Mouse (Mus musculus): ENCODE data around the gene Tagln3.

Tagln3 gene

DNA sequence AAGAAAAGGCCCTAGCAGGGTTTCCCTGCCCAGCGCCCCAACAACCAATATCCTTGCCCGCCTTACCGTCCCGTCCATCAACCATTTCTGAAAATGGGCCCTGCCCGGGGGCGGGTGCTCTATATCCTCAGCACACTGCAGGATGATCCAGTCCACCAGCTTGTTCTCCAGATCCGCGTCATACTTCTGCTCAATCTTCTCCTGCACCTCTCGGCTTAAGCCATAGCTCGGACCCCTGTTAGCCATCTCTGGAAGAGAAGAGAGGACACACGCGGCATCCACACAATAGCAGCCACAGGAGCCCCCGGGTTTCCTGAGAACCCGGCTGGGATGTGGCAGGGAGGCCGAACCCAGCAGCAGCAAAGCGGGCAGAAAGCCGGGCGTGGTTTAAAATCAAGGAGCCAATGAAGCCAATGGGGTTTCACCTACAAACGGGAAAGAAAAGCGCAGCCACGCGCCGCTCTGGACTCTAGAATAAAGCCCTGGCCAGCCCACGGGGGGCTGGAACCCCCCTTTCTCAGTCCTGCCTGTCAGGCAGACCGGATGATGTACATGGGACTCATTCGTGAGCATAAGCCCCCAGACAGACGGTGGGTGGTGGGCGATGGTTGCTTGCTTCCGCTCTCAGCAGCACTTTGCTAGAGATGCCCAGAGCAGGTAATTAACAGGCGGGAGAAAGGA lies at the start of gene Tagln3:
Gene Tagln3, minus strand, starts transcription at position 548 of the 681 bp plus-strand sequence.
- DNase-seq (ENCODE audit: low read depth, low spot score) = no peak

DNA sequence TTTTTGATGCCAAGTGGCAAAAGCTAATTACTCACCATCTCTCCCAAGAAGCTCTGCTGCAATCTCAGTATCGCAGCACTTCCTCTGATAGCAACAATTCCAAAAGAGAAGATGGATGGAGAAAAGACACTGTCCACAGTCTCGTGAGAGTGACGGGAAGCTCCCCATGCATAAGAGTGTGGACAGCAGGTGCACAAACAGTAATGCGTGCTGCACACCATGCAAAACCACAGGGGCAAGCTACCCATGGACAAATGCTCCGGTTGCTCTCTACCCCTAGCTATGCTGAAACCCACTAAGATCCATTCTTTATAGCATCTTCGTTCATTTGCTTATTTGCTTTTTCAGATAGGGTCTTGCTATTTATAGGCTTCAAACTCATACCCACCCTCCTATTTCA lies 46.5 kb upstream of the Tagln3 start:
- no peak for DNase-seq (ENCODE audit: low read depth, low spot score)

DNA sequence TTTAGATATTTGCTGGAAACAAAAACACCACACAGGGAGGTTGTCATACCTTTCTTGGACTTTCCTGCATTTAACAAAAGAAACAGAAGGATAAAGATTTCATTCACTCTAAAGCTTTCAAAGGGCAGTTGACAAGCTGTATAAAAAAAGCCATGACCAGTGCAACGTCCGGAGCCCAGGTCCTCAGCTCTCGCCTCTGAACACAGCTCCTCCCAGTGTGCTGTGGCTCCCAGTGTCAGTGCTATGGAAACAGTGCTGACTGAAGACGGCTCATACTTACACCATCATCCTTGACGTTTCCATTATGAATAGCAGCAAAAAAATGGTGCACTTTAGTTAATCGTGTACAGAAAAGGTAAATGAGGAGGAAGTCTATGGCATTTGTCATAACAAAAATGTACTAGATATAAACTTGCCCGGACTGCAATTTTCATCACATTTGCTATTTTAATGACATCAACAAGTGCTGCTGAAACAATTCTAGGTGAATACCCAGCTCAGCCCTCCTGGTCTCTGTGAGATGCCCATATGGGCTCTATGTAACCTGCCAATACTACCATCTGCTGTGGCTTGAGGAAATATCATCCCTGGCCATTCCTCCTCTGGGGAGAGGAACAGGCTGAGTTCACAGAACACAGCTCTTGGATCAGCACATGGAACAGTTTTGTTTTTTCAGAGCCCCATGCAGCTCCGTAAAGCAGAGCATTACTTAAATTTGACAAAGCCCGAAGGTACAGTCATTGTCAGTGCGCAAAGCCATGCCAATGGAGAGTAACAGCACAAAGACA lies 43.6 kb upstream of the Tagln3 start:
- no peak for DNase-seq (ENCODE audit: low read depth, low spot score)

DNA sequence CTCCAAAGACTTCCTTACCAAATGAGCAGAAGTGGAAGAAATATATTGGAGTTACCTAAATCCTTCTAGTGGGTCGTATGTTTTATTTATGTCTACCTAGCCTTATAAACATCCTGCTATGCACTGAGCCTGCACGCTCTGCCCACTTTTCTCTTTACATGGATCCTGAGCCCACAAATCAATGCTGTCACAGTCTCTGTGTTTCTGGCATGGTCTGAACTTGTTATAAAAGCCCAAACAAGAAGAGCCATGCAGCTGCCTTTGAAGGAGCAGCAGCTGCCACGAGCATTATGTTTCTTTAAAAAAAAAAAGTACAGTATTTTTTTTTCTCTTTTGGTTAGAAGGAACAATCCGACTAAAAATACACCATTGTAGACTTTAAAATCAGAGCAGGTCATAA lies 43.0 kb upstream of the Tagln3 start:
- no peak for DNase-seq (ENCODE audit: low read depth, low spot score)

DNA sequence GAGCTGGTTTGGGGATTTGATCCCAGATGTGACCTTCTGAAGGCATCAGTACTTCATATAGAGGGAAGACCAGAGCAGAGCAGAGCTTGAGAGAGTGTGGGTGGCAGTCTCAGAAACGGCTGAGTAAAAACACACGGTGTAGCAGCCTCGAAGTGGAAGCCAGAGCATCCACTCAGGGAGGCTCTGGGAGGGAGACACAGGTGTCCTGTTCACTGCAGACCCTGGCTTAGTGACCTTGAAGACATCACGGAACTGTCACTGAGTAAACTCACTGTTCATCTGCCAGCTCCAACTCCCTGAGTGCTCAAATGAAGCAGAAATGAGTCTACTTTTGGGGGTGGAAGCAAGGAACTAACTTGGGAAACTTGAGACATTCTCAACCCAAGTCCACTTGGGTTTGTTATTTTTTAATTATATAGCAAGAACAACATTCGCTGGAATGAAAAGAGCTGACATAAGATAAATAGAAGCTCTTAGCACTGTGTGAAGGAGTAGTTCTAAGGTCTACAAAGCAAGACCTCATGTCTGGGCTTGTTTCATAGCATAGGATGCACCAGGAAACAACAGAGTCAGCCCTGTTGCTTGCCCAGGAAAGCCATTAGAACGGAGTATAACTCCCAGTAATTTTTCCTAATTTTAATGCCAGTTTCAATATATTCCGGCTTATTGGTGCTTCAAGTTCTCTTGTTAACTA lies 41.5 kb upstream of the Tagln3 start:
- no peak for DNase-seq (ENCODE audit: low read depth, low spot score)

DNA sequence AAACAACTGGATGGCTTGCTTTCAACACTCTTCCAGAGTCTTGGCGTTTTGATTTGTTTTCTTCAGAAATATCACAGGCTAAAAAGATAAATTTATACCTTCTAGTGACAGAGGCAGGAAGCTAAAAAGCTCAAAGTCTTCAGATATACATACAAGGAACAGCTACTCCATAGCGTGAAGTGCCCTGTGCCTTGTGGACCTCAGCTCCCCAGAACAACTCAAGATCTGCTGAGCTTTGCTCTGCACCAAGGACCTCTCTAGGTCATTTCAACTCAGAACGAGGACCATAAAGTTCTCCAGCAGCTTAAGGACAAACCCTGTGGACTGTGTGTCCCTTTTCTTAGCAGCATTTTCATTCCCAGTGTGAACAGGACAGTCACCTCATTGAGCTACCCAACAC lies 40.7 kb upstream of the Tagln3 start:
- no peak for DNase-seq (ENCODE audit: low read depth, low spot score)

DNA sequence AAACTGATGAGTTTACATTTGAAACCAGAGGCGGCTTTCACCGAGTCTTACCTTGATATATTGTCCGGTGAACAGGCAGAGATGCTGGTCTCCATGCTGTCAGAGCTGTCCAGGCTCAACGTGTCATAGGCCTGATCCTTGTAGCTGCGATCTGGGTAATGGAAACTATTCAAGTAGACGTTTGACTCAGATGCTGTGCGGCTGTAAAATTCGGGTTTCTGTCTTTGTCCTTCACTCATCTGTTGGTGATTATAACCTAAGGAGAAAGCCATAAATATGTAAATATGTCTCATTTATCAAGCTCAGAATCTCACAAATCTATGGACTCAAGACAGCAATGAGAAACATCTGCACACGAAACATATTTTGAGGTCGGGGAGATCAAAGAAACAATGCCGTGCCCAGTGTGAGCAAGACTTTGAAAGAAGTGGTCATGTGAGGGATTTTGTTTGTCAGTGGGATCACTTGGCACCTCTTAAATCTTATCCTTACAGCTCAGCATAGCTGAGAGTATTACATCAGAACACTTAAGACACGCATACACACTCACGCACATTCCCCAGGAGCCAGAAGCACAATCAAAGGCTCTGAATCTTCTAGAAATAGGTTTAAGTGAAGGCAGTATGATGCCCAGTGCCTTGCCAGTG lies 38.6 kb upstream of the Tagln3 start:
- DNase-seq (ENCODE audit: low read depth, low spot score) = no peak

DNA sequence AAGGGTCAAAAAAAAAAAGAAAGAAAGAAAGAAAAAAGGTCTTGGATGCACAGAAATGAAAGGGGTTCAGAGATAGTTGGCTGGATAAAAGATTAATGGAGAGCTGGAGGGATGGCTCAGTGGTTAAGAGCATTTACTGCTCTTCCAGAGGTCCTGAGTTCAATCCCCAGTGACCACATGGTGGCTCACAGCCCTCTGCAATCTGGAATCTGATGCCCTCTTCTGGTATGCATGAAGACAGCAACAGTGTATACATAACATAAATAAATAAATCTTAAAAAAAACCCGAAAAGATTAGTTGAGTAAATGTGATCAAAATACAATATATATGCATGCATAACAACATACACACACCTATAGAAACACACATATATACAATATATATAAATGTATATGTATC lies 37.0 kb upstream of the Tagln3 start:
- no peak for DNase-seq (ENCODE audit: low read depth, low spot score)

DNA sequence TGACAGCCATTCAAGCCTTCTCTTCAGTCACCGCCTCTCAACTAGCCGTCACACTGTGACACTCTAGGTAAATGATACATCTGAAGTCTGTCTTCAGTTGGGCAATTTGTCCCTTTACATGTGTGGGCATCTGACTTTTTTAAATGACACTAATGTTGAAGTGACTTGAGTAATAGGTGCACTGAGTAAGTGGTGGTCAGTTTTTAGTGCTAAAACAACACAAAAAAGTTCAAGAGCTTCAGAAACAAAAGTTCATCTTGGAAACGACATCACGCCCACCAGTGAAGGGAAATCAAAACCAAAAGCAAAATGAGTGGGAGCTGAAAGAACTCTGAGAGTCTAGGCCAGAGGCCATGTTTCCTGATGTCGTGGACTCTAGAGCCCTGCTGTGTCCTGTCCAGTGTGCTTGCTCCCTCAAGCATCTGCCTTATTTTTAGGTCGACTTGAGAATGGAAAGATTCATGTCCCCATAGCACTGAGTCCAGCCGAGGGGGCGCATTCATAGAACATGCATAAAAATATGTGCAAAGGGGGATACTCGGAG lies 34.4 kb upstream of the Tagln3 start:
- DNase-seq (ENCODE audit: low read depth, low spot score) = no peak

DNA sequence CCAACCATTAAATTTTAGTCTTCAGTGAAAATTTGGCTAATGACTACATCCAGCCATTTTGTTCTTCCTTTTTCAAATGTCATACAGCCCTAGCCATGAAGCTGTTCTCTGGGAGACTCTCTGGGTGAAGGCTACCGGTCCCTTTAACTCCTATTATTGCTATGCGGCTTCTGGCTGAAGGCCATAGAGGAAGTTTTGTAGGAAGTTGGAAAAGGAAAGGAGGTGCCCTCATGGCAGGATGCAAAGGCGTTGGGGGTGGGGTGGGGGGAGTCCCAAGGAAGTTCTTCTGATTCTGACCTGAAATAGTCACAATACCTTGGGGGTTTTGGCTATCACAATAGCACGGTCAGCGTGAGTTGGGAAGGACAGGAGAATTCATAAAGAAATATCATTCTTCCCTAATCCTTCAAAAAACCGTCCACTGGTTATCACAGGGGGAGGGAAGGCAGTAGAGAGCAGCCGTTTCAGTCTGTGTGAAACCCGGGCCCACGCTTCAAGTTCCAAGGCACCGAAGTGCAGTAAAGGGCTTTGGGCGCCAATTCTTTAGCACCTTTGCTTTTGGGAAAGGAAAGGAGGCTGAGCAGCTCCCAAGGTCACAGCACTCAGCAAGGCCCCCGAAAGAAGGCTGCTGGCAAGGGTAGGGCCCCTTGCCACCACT lies 33.1 kb upstream of the Tagln3 start:
- peak; percentile 46 for DNase-seq (ENCODE audit: low read depth, low spot score)

DNA sequence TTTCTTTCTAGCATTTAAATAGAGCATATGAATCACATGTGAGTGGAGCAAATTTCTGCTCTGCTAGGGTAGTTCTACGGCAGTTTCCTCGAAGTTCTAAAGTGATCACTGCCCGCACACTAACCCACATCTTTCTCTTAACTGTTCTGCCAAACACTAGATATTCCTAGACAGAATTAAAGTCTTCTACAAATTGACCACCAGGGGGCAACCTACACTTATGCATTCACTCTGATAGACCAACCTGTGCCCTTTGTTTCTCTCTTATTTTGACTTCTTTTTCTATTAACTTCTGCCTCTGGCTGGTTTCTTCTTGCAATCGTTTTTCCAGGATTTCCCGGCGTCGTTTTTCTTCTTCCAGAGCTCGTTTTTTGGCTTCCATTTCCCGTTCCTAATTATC lies 32.4 kb upstream of the Tagln3 start:
- peak; percentile 49 for DNase-seq (ENCODE audit: low read depth, low spot score)

DNA sequence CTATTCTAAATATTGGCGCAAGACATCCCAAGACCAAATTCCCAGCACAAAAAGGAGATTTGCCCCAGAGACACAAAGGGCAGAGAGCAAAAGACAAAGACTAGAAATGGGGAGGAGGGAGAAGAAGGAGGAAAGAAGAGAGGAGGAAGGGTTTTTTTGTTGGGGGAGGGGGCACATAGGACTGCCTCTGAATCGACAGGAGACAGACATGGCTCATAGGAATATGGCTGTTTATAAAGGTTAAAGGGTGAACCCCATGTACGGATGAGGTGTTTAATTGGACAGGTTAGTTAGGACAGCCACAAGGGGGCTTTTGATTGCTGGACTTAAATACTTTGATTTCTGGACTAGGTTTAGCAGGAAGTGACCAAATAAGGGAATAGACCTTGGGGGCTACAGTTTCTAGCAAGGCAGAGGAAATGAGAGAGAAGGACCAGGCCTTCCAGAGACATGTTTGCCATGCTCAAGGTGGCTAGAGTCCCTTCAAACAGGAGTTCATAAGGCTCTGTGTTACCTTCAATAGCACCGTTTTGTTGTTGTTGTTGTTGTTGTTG lies 19.3 kb upstream of the Tagln3 start:
- no peak for DNase-seq (ENCODE audit: low read depth, low spot score)

DNA sequence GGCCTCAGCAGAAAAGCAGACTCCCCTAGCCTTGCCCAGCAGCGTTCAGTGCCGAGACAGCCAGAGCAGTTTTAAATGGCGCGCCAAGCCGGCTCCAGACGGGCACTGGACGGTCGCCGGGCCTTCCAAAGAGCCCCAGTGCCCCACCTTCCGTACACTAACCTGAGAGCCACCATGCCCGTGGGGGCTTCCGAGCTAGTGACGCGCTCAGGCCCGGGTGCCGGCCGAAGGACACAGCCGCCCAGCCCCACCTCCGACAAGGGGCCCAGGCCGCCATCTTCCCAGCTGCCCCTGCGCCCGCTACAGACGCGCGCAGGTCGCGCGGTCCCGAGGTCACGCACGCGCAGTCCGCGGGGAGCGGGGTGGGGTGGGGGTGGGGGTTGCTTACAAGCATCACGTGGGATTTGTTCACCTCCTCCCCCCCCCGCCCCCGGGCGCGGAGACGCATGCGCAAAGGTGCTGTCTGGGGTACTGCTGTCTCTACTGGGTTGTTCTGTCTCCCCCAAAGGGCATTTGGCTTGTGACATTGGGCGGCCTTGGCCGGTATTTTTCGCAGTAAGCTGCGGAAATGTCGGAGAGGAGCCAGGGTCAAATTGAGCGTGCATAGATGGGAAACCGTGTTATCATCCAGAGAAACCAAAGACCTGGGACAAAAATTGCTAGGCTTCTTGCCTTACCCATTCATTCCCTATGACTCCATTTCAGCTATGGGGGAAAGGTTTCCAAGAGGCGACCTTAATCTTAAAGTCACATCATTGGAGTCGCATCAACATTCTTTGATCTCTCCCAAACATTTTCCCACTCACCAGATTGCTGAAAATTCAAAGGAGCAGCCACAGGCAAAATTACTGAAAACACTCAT lies 18.4 kb upstream of the Tagln3 start, which contains the start of gene Abhd10:
Gene Abhd10, minus strand, starts transcription at position 341 of the 862 bp plus-strand sequence.
- peak; percentile 95 for DNase-seq (ENCODE audit: low read depth, low spot score)

DNA sequence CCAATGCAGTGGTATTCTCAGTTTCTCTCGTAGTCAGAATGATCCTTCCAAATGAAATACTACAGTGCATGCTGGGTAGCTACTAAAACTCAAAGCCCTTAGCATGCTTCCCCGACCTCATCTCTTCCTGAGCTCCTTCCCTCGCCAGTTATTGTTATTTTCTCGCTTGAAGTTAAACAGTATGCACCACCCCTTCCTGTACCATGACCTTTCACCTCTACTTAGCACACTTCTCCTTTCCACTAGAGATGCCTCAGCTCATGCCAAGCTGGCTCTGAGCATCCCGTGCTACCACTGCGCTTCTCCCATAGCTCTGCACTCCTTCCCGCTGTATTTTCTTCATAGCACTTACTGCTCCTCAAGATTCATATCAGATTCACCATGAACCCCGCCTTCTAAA lies 13.5 kb upstream of the Tagln3 start:
- no peak for DNase-seq (ENCODE audit: low read depth, low spot score)

DNA sequence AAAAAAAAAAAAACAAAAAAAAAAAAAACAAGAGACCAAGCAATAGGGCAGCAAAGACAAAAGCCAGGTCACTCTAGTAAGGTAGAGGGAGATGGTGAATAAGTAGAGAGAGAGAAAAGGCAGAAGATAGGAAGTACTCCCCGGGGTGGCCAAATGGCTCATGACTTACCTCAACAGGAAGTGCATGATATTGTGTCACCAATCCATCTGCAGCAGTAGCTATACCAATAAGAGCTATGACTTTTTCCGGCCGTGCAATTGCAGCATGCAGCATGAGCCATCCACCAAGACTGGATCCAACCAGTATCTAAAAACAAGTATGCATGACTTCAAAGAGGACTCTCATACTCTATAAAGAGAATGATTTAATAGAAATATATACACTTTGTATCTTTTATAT lies 12.3 kb upstream of the Tagln3 start:
- no peak for DNase-seq (ENCODE audit: low read depth, low spot score)

DNA sequence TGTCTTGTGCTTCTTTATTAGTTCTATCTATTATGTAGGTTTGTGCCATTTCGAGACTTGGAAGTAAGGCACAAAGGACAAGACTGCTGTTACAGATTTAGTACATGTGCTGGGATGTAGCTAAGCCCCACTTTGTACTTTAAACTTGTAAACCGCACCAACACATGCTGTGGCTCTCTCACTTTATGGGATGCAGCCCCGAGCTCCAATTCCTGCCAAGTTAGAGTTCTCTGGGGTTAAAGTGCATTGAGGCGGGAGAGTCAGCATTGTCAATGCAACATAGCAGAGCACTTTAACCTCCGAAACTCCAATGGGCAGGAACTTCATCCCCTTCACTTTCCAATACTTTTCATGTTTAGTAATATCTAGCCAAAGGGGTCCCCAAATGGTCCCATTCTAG lies 4.8 kb upstream of the Tagln3 start:
- DNase-seq (ENCODE audit: low read depth, low spot score) = no peak

DNA sequence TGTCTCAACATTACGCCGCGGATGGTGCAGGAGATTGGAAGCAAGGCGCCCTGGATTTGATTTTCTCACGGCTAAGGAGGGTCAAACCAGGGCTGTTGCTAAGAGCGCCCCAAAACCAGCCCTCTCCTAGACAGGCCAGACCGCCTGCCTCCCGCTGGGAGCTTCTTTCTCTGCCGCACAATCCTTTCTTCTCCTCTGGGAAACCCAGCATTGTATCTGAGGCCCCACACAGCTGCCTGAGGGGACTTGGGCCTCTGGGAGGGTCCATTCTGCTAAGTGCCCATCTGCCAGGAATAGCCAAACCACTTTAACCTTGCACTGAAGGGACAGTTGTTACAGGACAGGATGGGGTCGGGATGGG lies 314 bp upstream of the Tagln3 start:
- no peak for DNase-seq (ENCODE audit: low read depth, low spot score)

DNA sequence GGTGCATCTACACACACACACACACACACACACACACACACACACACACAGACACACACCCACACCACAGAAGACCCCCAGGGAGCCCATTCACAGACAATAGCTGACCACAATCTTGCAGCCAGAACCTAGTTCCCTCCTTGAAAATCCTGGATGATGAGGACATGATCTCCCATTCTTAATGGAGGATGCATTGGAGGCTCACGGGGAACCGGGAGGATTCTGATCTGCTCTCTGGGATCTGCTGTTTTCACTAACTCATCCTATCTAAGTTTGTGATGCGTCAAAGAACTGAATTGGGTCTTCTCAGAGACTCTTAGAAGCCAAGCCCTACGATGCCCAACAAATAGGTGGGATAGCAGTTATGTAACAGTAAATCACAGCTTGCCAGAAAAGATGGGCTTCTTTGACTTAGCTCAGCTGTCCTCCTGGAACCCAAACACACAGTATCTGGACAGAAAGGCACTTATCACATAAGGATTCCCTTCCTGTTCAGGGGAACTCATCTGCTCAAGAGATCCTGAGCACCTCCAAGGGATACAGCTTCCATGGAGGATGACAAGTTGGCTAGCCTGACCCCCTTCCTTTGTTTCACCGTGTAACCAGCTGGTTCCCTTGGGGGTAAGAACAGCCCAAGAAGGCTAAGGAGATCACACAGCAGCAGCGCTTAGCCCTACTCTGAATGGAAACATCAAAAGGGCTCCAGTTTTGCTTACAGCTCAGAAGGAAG lies 1.1 kb downstream of the Tagln3 start:
- no peak for DNase-seq (ENCODE audit: low read depth, low spot score)

DNA sequence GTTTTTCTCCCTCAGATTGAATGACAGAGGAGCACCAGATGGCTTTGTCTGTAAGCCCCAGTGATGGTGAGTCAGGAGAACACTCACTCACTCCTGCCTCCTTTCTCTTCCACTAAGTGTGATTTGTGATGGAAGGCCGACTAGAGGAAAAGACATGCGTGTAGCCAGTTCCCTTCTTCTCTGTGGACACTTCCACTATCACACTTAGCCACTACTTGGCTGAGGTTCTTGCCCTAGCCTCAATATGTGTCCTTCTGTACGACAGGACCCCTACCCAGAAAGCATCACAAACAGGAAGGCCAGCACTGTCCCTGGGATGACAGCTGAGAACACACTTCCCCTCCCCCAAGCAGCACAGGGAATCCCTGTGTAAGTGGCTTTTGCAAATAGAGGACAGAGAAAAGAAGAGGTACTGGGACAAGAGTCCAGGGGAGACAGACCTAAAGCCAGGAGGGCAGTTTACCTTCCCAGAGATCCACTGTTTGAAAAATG lies 1.9 kb downstream of the Tagln3 start:
- no peak for DNase-seq (ENCODE audit: low read depth, low spot score)

Measured in skeletal muscle tissue, adult 2 months (tissue).